Mouse (Mus musculus) C2C12 (cell line): ENCODE measurements at regions not wholly inside any gene's neighbourhood (a gene's known extent, or its start where the extent isn't known, plus 50 kb on each side); places are given as distances from the start of the nearest gene placed in this dataset.

ENCODE experiments used
- CEBPB ChIP-seq: IDR thresholded peaks from one replicate; pipeline ENCODE4 v1.6.1; 2011; ENCODE audit warnings: low read depth, mild to moderate bottlenecking, control low read depth, moderate library complexity
- CTCF ChIP-seq: IDR thresholded peaks from one replicate; pipeline ENCODE4 v1.5.1; 2011; ENCODE audit not compliant: control insufficient read depth, insufficient read depth, insufficient read length
- FOSL1 ChIP-seq: IDR thresholded peaks from one replicate; pipeline ENCODE4 v1.8.0; 2011; ENCODE audit warnings: mild to moderate bottlenecking, low read length; ENCODE audit not compliant: poor library complexity, insufficient read depth, severe bottlenecking
- MAX ChIP-seq: IDR thresholded peaks from one replicate; pipeline ENCODE4 v1.6.1; 2011; ENCODE audit warnings: mild to moderate bottlenecking, control low read depth
- MYOD1 ChIP-seq: IDR thresholded peaks from one replicate; pipeline ENCODE4 v1.6.1; 2011; ENCODE audit warnings: low read depth; ENCODE audit not compliant: control insufficient read depth, insufficient read length
- MYOG ChIP-seq: IDR thresholded peaks from one replicate; pipeline ENCODE4 v1.6.1; 2011; ENCODE audit not compliant: control insufficient read depth, insufficient read length; ENCODE audit errors: extremely low read depth
- USF1 ChIP-seq: IDR thresholded peaks from one replicate; pipeline ENCODE4 v1.6.1; 2011; ENCODE audit warnings: low read depth, mild to moderate bottlenecking, control low read depth, moderate library complexity

- TF ChIP-seq CTCF (no peak), MYOD1 (no peak), CEBPB (no peak), USF1 (no peak), MYOG (no peak), MAX (no peak), FOSL1 (no peak)
Measured at GRCm38 (mm10) chr3:38246439-38246838, 238.2 kb downstream of the Ankrd50 start.
